Mouse (Mus musculus) testis, adult 2 months (tissue): ENCODE measurements around the gene Kcnk4.

ENCODE experiments used
- CTCF ChIP-seq: fragments of 200-500 bp; IDR thresholded peaks from 2 replicates; pipeline ENCODE4 v1.5.1; 2012; ENCODE audit warnings: low read depth, mild to moderate bottlenecking, inconsistent platforms, low read length, moderate library complexity; ENCODE audit not compliant: control insufficient read depth, insufficient read depth, insufficient replicate concordance
- POLR2A ChIP-seq: fragments of 200-500 bp; IDR thresholded peaks from 2 replicates; pipeline ENCODE4 v1.6.1; 2012; ENCODE audit warnings: low read depth, mild to moderate bottlenecking, inconsistent platforms, low read length, moderate library complexity; ENCODE audit not compliant: control insufficient read depth

DNA sequence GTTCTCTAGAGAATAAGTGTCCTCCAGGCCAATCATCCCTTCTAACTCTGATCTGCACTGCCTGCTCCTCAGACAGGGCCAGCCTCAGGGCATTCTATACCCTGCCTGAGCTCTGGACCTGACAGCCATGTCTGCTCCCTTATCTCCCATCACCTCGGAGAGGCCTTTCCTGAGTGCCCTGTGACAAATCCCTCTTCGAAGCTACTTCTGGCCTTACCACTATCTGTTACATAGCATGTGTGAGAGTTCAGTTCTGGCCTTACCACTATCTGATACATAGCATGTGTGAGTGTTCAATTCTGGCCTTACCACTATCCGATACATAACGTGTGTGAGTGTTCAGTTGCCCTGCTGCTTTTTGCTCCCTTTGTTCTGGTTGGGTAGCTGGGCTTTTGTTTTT is 19.0 kb downstream of the Kcnk4 start:
- TF ChIP-seq CTCF (no peak), POLR2A (no peak)
